Mouse (Mus musculus): ENCODE data around the gene Olfr641.

DNA sequence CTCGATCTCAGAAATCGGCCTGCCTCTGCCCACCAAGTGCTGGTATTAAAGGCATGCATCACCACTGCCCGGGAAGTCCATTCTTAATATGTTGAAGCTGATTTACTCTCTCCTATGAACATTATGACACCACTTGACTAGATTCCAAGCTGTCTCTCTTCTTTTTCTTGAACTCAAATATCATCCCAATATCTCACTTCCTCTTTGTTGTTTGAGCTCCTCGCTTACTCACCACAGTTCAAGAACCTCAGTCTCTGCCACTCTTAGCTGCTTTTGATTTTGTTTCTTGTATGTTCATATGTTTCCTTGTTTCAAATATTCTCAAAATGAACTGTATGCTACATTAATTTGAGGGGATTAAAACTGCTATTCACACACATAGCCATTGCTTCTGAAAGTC, 15.5 kb downstream of the Olfr641 start:
- TF ChIP-seq POLR2A (IDR thresholded peaks at IDR 0.05; ENCODE audit: insufficient read length, low read depth) (no peak), TCF12 (IDR thresholded peaks at IDR 0.05; ENCODE audit: insufficient read depth, poor library complexity, severe bottlenecking) (no peak), MAX (IDR thresholded peaks at IDR 0.05; ENCODE audit: low read depth) (no peak), E2F4 (IDR thresholded peaks at IDR 0.05; ENCODE audit: insufficient read depth) (no peak), REST (IDR thresholded peaks at IDR 0.05; ENCODE audit: insufficient read depth, insufficient read length) (no peak)

Measured in myocyte (in vitro differentiated cells).